13 mouse cellular contexts compared by ENCODE assay signal in the genomic region with DNA sequence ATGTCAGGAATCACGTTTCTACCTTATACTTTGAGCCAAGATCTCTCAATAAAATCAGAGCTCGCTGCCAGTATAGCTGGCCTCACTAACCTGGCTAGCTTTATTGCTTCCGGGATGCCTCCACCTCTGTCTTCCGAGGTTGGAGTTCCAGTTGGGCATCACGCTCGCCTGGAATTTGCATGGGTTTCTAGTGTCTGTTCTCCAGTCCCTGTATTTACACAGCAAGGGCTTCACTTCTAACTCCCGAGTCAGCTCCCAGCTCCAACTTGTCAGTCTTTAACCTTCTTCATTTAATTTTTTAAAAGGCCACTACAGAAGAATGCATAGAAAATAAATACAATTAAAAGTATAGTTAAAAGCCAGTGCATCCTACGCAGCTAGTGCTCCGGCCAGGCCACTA.
"Had no signal": no experiment of that assay in that cellular context is flagged by ENCODE, and none has a peak within 500 bp of the region (broad histone marks: within the 10 kb centered on the region; RNA-seq: fewer than 3 reads in every experiment).

No protein-coding gene starts in this region.

- DNase-seq: kidney, postnatal 25 days; lung, postnatal 14 days; right cerebral cortex, postnatal 14 days; thymus, adult 2 months; thymus, postnatal 25 days had no signal

- H3K9ac ChIP-seq: limb, embryonic 12.5 days; lung, embryonic 15.5 days; midbrain, embryonic 12.5 days; stomach, embryonic 15.5 days had no signal

- H3K36me3 ChIP-seq: limb, embryonic 12.5 days; lung, embryonic 15.5 days; midbrain, embryonic 12.5 days; stomach, embryonic 15.5 days had no signal

- H3K4me2 ChIP-seq: limb, embryonic 12.5 days; liver, embryonic 11.5 days; lung, embryonic 15.5 days; midbrain, embryonic 12.5 days; stomach, embryonic 15.5 days had no signal

- H3K27ac ChIP-seq: limb, embryonic 12.5 days; lung, embryonic 15.5 days; macrophage; midbrain, embryonic 12.5 days; stomach, embryonic 15.5 days had no signal

- H3K4me3 ChIP-seq: layer of hippocampus, adult 2 months; limb, embryonic 12.5 days; lung, embryonic 15.5 days; midbrain, embryonic 12.5 days; stomach, embryonic 15.5 days had no signal

- H3K9me3 ChIP-seq: limb, embryonic 12.5 days; lung, embryonic 15.5 days; megakaryocyte, embryonic 14.5 days; midbrain, embryonic 12.5 days; stomach, embryonic 15.5 days had no signal

- H3K27me3 ChIP-seq: limb, embryonic 12.5 days; lung, embryonic 15.5 days; megakaryocyte, embryonic 14.5 days; midbrain, embryonic 12.5 days; stomach, embryonic 15.5 days had no signal
